19 mouse cellular contexts compared by ENCODE assay signal in the genomic region with DNA sequence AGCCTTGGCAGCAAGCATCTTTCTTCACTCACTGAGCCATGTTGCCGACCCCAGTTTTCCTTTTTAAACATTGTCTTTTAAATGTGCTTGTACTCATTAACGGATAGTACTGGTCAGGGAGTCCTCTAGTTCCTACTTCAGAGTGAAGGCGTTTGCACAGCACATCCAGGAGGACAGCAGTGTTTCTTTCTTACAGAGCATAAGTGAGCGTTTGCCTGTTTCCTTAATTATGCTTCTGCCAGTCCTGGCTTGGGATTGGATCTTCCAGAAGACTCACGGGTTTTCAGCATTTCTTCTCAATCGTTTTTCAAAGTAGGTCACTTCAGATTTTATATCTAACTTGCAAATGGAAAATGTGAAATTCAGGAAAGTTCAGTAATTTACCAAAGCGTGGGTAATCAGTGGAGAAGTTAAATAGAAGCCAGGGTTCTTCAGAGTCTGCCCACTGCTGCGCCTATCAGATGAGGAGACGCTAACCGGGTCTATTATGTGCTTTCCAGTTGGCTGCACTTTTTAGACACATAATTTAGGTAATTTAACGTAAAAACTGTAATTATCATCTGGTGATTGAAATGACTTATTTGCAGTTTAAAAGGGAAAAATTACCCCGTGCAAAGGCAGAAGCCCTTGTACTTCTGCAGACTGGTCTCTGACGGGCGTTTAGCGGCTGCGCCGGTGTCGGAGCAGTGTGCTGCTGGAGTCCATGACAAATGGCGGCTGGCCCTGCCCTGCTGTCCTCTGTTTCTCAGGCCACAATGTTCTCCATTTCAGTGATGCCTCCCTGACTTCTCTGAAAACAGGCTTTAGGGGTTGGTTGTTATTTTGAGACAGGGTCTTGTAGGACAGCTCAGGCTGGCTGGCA. TPM values are rescaled to one million over a fixed set of nuclear protein-coding genes. Genes with fewer than 3 reads are reported as not detected.
DNase-seq lines count a peak whose midpoint lies in the region; ATAC-seq and TF ChIP-seq lines count a peak whose summit lies in the region.
"Had no signal": no experiment of that assay in that cellular context is flagged by ENCODE, and none has a peak within 500 bp of the region (broad histone marks: within the 10 kb centered on the region; RNA-seq: fewer than 3 reads in every experiment).

No protein-coding gene starts in this region.

- TF ChIP-seq CTCF in forebrain, postnatal 0 days (IDR thresholded peaks at IDR 0.05; ENCODE audit: low read depth): no peak

- H3K27me3 ChIP-seq in embryonic facial prominence, embryonic 10.5 days (replicated peaks; ENCODE audit: low read depth, poor library complexity, severe bottlenecking): no peaks in the 10 kb centered on the region
- H3K27me3 ChIP-seq in forebrain, postnatal 0 days (ENCODE audit: insufficient read depth, low read length): no peaks in the 10 kb centered on the region
- no peaks in the 10 kb centered on the region for H3K27me3 ChIP-seq in midbrain, embryonic 15.5 days (replicated peaks)
- H3K27me3 ChIP-seq: liver, embryonic 13.5 days; midbrain, embryonic 12.5 days; neural tube, embryonic 12.5 days had no signal

- H3K4me2 ChIP-seq in forebrain, postnatal 0 days (ENCODE audit: low read depth): no peak overlapping the region
- no peak overlapping the region for H3K4me2 ChIP-seq in midbrain, embryonic 15.5 days
- H3K4me2 ChIP-seq: liver, embryonic 13.5 days; midbrain, embryonic 12.5 days; neural tube, embryonic 12.5 days had no signal

- H3K4me1 ChIP-seq in embryonic facial prominence, embryonic 10.5 days: no peaks in the 10 kb centered on the region
- no peaks in the 10 kb centered on the region for H3K4me1 ChIP-seq in forebrain, postnatal 0 days (ENCODE audit: insufficient read depth)
- no peaks in the 10 kb centered on the region for H3K4me1 ChIP-seq in midbrain, embryonic 15.5 days
- H3K4me1 ChIP-seq: liver, embryonic 13.5 days; midbrain, embryonic 12.5 days; neural tube, embryonic 12.5 days had no signal

- peaks cover 96% of the 10 kb centered on the region for H3K36me3 ChIP-seq in embryonic facial prominence, embryonic 10.5 days (replicated peaks)
- peaks cover 46% of the 10 kb centered on the region for H3K36me3 ChIP-seq in forebrain, postnatal 0 days (ENCODE audit: insufficient read depth)
- H3K36me3 ChIP-seq in midbrain, embryonic 15.5 days (replicated peaks): peaks cover 31% of the 10 kb centered on the region

- DNase-seq in kidney, adult 11 months: peak; percentile 27
- DNase-seq in kidney, postnatal 10 days: no peak
- DNase-seq in brain, adult 2 months (ENCODE audit: low read depth, low spot score): peak; percentile 67
- peak; percentile 8 for DNase-seq in embryonic facial prominence, embryonic 10.5 days (ENCODE audit: low spot score)
- peak; percentile 26 for DNase-seq in forebrain, postnatal 0 days
- DNase-seq in lung, adult 18-20 months: no peak
- DNase-seq in spleen, adult 12 weeks (ENCODE audit: low spot score): no peak
- DNase-seq: adrenal gland, postnatal 25 days; B cell, adult 2 months; cerebellum, adult 8-10 months; gastrocnemius, postnatal 25 days; left cerebral cortex, postnatal 4 days; liver, embryonic 13.5 days; thymus, postnatal 36 days had no signal

- no peaks in the 10 kb centered on the region for H3K9me3 ChIP-seq in embryonic facial prominence, embryonic 10.5 days
- H3K9me3 ChIP-seq in forebrain, postnatal 0 days (ENCODE audit: low read length): no peaks in the 10 kb centered on the region
- H3K9me3 ChIP-seq in midbrain, embryonic 15.5 days: no peaks in the 10 kb centered on the region
- H3K9me3 ChIP-seq: liver, embryonic 13.5 days; midbrain, embryonic 12.5 days; neural tube, embryonic 12.5 days had no signal

- WGBS in embryonic facial prominence, embryonic 10.5 days: 87% methylated on average over 19 of the region's 19 CpGs
- WGBS in forebrain, postnatal 0 days: 59% methylated on average over 19 of the region's 19 CpGs
- 89% methylated on average over 19 of the region's 19 CpGs for WGBS in midbrain, embryonic 15.5 days

- ATAC-seq in forebrain, postnatal 0 days: peak; percentile 87
- no peak for ATAC-seq in midbrain, embryonic 15.5 days (replicated peaks)

- H3K27ac ChIP-seq in embryonic facial prominence, embryonic 10.5 days (replicated peaks): no peak overlapping the region
- no peak overlapping the region for H3K27ac ChIP-seq in forebrain, postnatal 0 days (ENCODE audit: low read depth, low read length)
- no peak overlapping the region for H3K27ac ChIP-seq in midbrain, embryonic 15.5 days
- H3K27ac ChIP-seq: liver, embryonic 13.5 days; midbrain, embryonic 12.5 days; neural tube, embryonic 12.5 days had no signal

- H3K4me3 ChIP-seq in embryonic facial prominence, embryonic 10.5 days: no peak overlapping the region
- H3K4me3 ChIP-seq in forebrain, postnatal 0 days (ENCODE audit: low read depth, low read length): no peak overlapping the region
- no peak overlapping the region for H3K4me3 ChIP-seq in midbrain, embryonic 15.5 days
- H3K4me3 ChIP-seq: erythroblast, embryonic 14.5 days; liver, embryonic 13.5 days; midbrain, embryonic 12.5 days; neural tube, embryonic 12.5 days had no signal

- no peak overlapping the region for H3K9ac ChIP-seq in forebrain, postnatal 0 days
- no peak overlapping the region for H3K9ac ChIP-seq in midbrain, embryonic 15.5 days
- H3K9ac ChIP-seq: liver, embryonic 13.5 days; midbrain, embryonic 12.5 days; neural tube, embryonic 12.5 days had no signal

RNA-seq across cellular contexts. Expression of gene Mrps35, which starts 11.5 kb away (rescaled TPM):
- 109 and 122 TPM in 2 replicates for polyA plus RNA-seq in embryonic facial prominence, embryonic 10.5 days (2016; fragmentation: Nextera tagmentation; extraction: Ambion mirVana)
- total RNA-seq in forebrain, postnatal 0 days (2014; rRNA removed): 12.6 and 20.3 TPM in 2 replicates
- polyA plus RNA-seq in forebrain, postnatal 0 days (2015; fragmentation: Nextera tagmentation; extraction: Ambion mirVana): 82.6 and 83.2 TPM in 2 replicates
- polyA plus RNA-seq in midbrain, embryonic 15.5 days (2015; fragmentation: Nextera tagmentation; extraction: Ambion mirVana): 67.8 and 78.9 TPM in 2 replicates

RNA-seq across cellular contexts. Expression of gene Rep15, which starts 21.6 kb away (rescaled TPM):
- 1.0 and 1.2 TPM in 2 replicates for polyA plus RNA-seq in embryonic facial prominence, embryonic 10.5 days (2016; fragmentation: Nextera tagmentation; extraction: Ambion mirVana)
- 1.0 and 1.1 TPM in 2 replicates for total RNA-seq in forebrain, postnatal 0 days (2014; rRNA removed)
- polyA plus RNA-seq in forebrain, postnatal 0 days (2015; fragmentation: Nextera tagmentation; extraction: Ambion mirVana): 0.35 and 0.74 TPM in 2 replicates
- 0.85 and 1.1 TPM in 2 replicates for polyA plus RNA-seq in midbrain, embryonic 15.5 days (2015; fragmentation: Nextera tagmentation; extraction: Ambion mirVana)
- polyA plus RNA-seq: erythroblast, embryonic 14.5 days had no signal

RNA-seq across cellular contexts. Expression of gene Mansc4, which starts 32.8 kb away (rescaled TPM):
- polyA plus RNA-seq in embryonic facial prominence, embryonic 10.5 days (2016; fragmentation: Nextera tagmentation; extraction: Ambion mirVana): 0.62 and 2.0 TPM in 2 replicates
- 1.0 and 1.6 TPM in 2 replicates for total RNA-seq in forebrain, postnatal 0 days (2014; rRNA removed)
- 0.79 and 1.6 TPM in 2 replicates for polyA plus RNA-seq in forebrain, postnatal 0 days (2015; fragmentation: Nextera tagmentation; extraction: Ambion mirVana)
- 0.89 and 1.0 TPM in 2 replicates for polyA plus RNA-seq in midbrain, embryonic 15.5 days (2015; fragmentation: Nextera tagmentation; extraction: Ambion mirVana)
- total RNA-seq: adrenal gland, postnatal 25 days; gastrocnemius, postnatal 25 days; heart, adult 8-10 months had no signal
- polyA plus RNA-seq: erythroblast, embryonic 14.5 days; liver, embryonic 13.5 days had no signal

RNA-seq across cellular contexts. Expression of gene Klhl42, which starts 37.2 kb away (rescaled TPM):
- polyA plus RNA-seq in embryonic facial prominence, embryonic 10.5 days (2016; fragmentation: Nextera tagmentation; extraction: Ambion mirVana): 6.5 and 6.8 TPM in 2 replicates
- total RNA-seq in forebrain, postnatal 0 days (2014; rRNA removed): 23.9 and 27.8 TPM in 2 replicates
- 4.7 and 6.0 TPM in 2 replicates for polyA plus RNA-seq in forebrain, postnatal 0 days (2015; fragmentation: Nextera tagmentation; extraction: Ambion mirVana)
- polyA plus RNA-seq in midbrain, embryonic 15.5 days (2015; fragmentation: Nextera tagmentation; extraction: Ambion mirVana): 7.5 and 7.6 TPM in 2 replicates

Comparison
In these comparisons a context has a peak if more than half of its experiments do, and no peak if none do; other contexts are left out.
1. DNase-seq: peak in kidney, adult 11 months (single experiment), brain, adult 2 months (single experiment), embryonic facial prominence, embryonic 10.5 days (single experiment) and forebrain, postnatal 0 days (single experiment); none in kidney, postnatal 10 days (single experiment), lung, adult 18-20 months (0 of 2) and spleen, adult 12 weeks (single experiment).